Mouse (Mus musculus): Measurements from ENCODE around the gene Zfp106.

GRCm38 (mm10) chr2:120578286-120578685 lies 14.6 kb upstream of the Zfp106 start:
- TF ChIP-seq CTCF (IDR thresholded peaks at IDR 0.05; ENCODE audit: borderline replicate concordance, control insufficient read depth, extremely low read depth, insufficient read depth, low read length, poor library complexity) (no peak), POLR2A (IDR thresholded peaks at IDR 0.05; ENCODE audit: control insufficient read depth, extremely low read depth, insufficient read depth, low read length, poor library complexity) (no peak)
